Mouse (Mus musculus): ENCODE results near the gene Spin1. TPM values are rescaled to one million over a fixed set of nuclear protein-coding genes. Genes with fewer than 3 reads are reported as not detected.

Gene Spin1
- polyA plus RNA-seq (2014; fragmentation: Nextera tagmentation; extraction: Ambion mirVana), result 57.8 and 58.1 TPM in 2 replicates

DNA sequence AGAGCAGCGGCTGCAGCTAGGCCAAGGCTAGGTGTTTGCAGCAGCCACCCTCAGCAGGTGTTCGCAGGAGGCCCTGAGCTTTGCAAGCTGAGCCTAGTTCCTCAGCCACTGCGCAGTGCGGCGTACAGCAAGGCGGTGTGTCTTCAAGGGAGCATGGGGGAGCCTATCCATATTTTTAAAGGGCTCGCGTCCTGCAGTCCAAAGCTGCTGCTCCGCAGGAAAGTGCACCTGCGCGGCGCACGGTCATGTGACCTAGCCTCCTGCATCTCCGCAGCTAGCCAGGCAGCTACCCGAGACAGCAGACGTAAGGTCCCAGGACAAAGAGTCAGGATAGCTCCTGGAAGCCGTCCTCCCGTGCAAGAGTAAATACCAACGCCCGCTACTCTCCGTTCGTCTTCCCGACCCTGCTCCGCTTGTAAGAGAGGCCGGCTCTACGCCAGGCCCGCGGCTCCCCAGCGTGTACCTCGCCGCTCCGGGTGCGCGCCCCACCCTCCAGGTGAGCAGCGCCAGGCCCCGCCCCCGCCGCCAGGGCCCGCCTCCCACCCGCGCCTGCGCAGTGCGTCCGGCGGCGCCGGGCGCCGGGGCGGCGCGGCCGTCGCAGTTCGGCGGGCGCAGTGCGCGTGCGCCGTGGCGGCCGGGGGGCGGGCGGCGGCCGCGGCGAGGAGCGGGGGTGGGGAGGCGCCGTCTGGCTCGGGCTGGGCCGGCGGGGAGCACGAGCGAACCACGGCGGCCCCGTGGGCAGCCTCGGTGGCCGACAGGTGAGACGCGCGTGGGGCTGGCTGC lies at the start of gene Spin1:
Gene Spin1, plus strand, starts transcription at position 648 of the 783 bp plus-strand sequence.
- Histone ChIP-seq H3K4me3 (ENCODE audit: control insufficient read depth in 1 of 2, insufficient read depth in 1 of 2, low read depth in 1 of 2, low read length in 2 of 2) (peak within 1 kb of the TSS; percentile 92 to 97), H3K9ac (ENCODE audit: low read length) (peak within 1 kb of the TSS; percentile 95), H3K9me3 (ENCODE audit: control insufficient read depth, low read length) (peaks cover 3% of the 10 kb centered on the region; the same call in 1 of the 2 replicates), H3K27ac (replicated peaks in 1 of 2; ENCODE audit: control insufficient read depth in 1 of 2, insufficient read depth in 1 of 2, low read depth in 2 of 2, low read length in 2 of 2) (peak within 1 kb of the TSS; percentile 82 to 91), H3K4me1 (ENCODE audit: control insufficient read depth in 2 of 2, insufficient read depth in 2 of 2, low read length in 2 of 2) (peaks cover 12 to 14% of the 10 kb centered on the region in 2 experiments), H3K27me3 (ENCODE audit: control insufficient read depth, insufficient read depth, low read length) (no peaks in the 10 kb centered on the region), H3K4me2 (ENCODE audit: low read length) (peak within 1 kb of the TSS; percentile 98), H3K36me3 (ENCODE audit: control insufficient read depth, insufficient read depth, low read length) (no peaks in the 10 kb centered on the region)
- peak; percentile 82 for ATAC-seq (ENCODE audit: insufficient number of reproducible peaks, insufficient read depth, low FRiP score, low read depth)
- under 1% methylated on average over 59 of the region's 85 CpGs for WGBS

DNA sequence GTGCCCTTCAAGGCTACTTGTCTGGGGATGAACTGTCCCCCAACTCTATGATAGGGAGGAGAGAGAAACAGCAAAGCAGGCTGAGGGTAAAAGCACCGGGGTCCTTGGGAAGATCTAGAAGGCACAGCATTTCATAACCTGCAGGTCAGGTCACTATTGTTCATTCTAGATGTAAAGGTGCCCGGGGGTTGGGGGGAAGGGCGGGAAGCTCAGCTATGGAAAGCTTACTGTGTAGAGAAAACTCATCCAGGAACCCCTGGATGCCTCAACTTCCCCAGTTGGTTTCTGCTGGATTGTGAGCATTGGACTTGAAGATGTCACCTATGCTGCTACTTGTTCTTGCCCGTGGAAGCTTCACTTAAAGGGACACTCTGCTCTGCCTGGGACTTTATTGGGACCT lies 49.7 kb upstream of the Spin1 start:
- no peaks in the 10 kb centered on the region for H3K4me1 ChIP-seq (ENCODE audit: control insufficient read depth in 2 of 2, insufficient read depth in 2 of 2, low read length in 2 of 2)
- H3K27ac ChIP-seq (replicated peaks in 1 of 2; ENCODE audit: control insufficient read depth in 1 of 2, insufficient read depth in 1 of 2, low read depth in 2 of 2, low read length in 2 of 2), result no peak overlapping the region
- H3K4me2 ChIP-seq (ENCODE audit: low read length), result no peak overlapping the region
- ATAC-seq (ENCODE audit: insufficient number of reproducible peaks, insufficient read depth, low FRiP score, low read depth), result no peak
- H3K4me3 ChIP-seq (ENCODE audit: control insufficient read depth in 1 of 2, insufficient read depth in 1 of 2, low read depth in 1 of 2, low read length in 2 of 2), result no peak overlapping the region
- WGBS, result 84% methylated on average over 4 of the region's 4 CpGs
- no peak overlapping the region for H3K9ac ChIP-seq (ENCODE audit: low read length)
- H3K9me3 ChIP-seq (ENCODE audit: control insufficient read depth, low read length), result no peaks in the 10 kb centered on the region
- H3K36me3 ChIP-seq (ENCODE audit: control insufficient read depth, insufficient read depth, low read length), result no peaks in the 10 kb centered on the region
- H3K27me3 ChIP-seq (ENCODE audit: control insufficient read depth, insufficient read depth, low read length), result no peaks in the 10 kb centered on the region

DNA sequence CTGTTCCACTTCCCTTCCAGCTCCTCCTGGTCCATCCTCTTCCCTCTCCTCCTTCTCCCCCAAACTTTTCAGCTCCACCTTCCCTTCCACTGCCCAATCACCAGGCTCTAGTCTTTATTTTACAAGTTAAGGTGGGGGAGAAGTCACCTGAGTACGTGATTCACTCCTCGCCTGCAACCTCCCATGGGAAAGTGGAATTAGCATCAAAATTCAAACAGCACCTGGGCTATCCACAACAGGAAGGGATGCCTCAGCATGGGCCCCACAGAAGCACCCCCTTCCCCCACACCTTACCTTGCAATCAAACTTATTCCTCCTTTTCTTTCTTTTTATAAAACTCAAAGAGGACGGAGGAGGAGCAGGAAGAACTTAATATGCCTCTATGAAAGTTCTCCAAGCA lies 48.3 kb upstream of the Spin1 start:
- no peak for ATAC-seq (ENCODE audit: insufficient number of reproducible peaks, insufficient read depth, low FRiP score, low read depth)
- WGBS, result 78% methylated on average over 3 of the region's 3 CpGs
- no peaks in the 10 kb centered on the region for H3K27me3 ChIP-seq (ENCODE audit: control insufficient read depth, insufficient read depth, low read length)
- H3K9me3 ChIP-seq (ENCODE audit: control insufficient read depth, low read length), result no peaks in the 10 kb centered on the region
- H3K27ac ChIP-seq (replicated peaks in 1 of 2; ENCODE audit: control insufficient read depth in 1 of 2, insufficient read depth in 1 of 2, low read depth in 2 of 2, low read length in 2 of 2), result no peak overlapping the region
- H3K36me3 ChIP-seq (ENCODE audit: control insufficient read depth, insufficient read depth, low read length), result no peaks in the 10 kb centered on the region
- H3K4me2 ChIP-seq (ENCODE audit: low read length), result no peak overlapping the region
- no peaks in the 10 kb centered on the region for H3K4me1 ChIP-seq (ENCODE audit: control insufficient read depth in 2 of 2, insufficient read depth in 2 of 2, low read length in 2 of 2)
- no peak overlapping the region for H3K4me3 ChIP-seq (ENCODE audit: control insufficient read depth in 1 of 2, insufficient read depth in 1 of 2, low read depth in 1 of 2, low read length in 2 of 2)
- no peak overlapping the region for H3K9ac ChIP-seq (ENCODE audit: low read length)

GRCm38 (mm10) chr13:51063024-51063423 lies 37.7 kb upstream of the Spin1 start:
- no peak overlapping the region for H3K4me2 ChIP-seq (ENCODE audit: low read length)
- H3K36me3 ChIP-seq (ENCODE audit: control insufficient read depth, insufficient read depth, low read length), result no peaks in the 10 kb centered on the region
- H3K9ac ChIP-seq (ENCODE audit: low read length), result no peak overlapping the region
- H3K27me3 ChIP-seq (ENCODE audit: control insufficient read depth, insufficient read depth, low read length), result no peaks in the 10 kb centered on the region
- 38% methylated on average over 6 of the region's 6 CpGs for WGBS
- no peaks in the 10 kb centered on the region for H3K4me1 ChIP-seq (ENCODE audit: control insufficient read depth in 2 of 2, insufficient read depth in 2 of 2, low read length in 2 of 2)
- ATAC-seq (ENCODE audit: insufficient number of reproducible peaks, insufficient read depth, low FRiP score, low read depth), result no peak
- no peaks in the 10 kb centered on the region for H3K9me3 ChIP-seq (ENCODE audit: control insufficient read depth, low read length)
- H3K27ac ChIP-seq (replicated peaks in 1 of 2; ENCODE audit: control insufficient read depth in 1 of 2, insufficient read depth in 1 of 2, low read depth in 2 of 2, low read length in 2 of 2), result no peak overlapping the region
- no peak overlapping the region for H3K4me3 ChIP-seq (ENCODE audit: control insufficient read depth in 1 of 2, insufficient read depth in 1 of 2, low read depth in 1 of 2, low read length in 2 of 2)

- no peak overlapping the region for H3K4me3 ChIP-seq (ENCODE audit: control insufficient read depth in 1 of 2, insufficient read depth in 1 of 2, low read depth in 1 of 2, low read length in 2 of 2)
- H3K27ac ChIP-seq (replicated peaks in 1 of 2; ENCODE audit: control insufficient read depth in 1 of 2, insufficient read depth in 1 of 2, low read depth in 2 of 2, low read length in 2 of 2), result no peak overlapping the region
- no peaks in the 10 kb centered on the region for H3K27me3 ChIP-seq (ENCODE audit: control insufficient read depth, insufficient read depth, low read length)
- H3K4me2 ChIP-seq (ENCODE audit: low read length), result no peak overlapping the region
- H3K36me3 ChIP-seq (ENCODE audit: control insufficient read depth, insufficient read depth, low read length), result no peaks in the 10 kb centered on the region
- ATAC-seq (ENCODE audit: insufficient number of reproducible peaks, insufficient read depth, low FRiP score, low read depth), result no peak
- WGBS, result 74% methylated on average over 1 of the region's 1 CpGs
- no peaks in the 10 kb centered on the region for H3K9me3 ChIP-seq (ENCODE audit: control insufficient read depth, low read length)
- H3K4me1 ChIP-seq (ENCODE audit: control insufficient read depth in 2 of 2, insufficient read depth in 2 of 2, low read length in 2 of 2), result no peaks in the 10 kb centered on the region
- H3K9ac ChIP-seq (ENCODE audit: low read length), result no peak overlapping the region
Measured at GRCm38 (mm10) chr13:51063721-51064120, 37.0 kb upstream of the Spin1 start.

DNA sequence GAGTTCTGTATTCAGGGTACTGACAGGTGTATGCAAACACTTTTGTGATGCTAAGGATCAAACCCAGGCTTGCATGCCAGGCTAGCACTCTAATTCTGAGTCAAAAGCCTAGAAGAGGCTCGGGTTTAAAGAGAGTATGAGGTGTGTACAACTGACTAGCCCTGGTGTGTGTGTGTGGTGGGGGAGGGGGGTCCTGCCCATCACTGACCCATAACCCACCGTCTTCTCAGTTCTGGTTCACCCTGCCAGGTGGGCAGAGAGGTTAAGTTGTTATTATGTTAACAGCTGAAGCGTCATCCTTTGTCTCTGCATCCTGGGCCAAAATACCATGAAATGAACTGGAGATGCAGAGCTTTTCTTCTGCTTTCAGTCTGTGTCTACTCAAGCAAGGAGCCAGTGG lies 36.3 kb upstream of the Spin1 start:
- Histone ChIP-seq H3K27me3 (ENCODE audit: control insufficient read depth, insufficient read depth, low read length) (no peaks in the 10 kb centered on the region), H3K9ac (ENCODE audit: low read length) (no peak overlapping the region), H3K4me3 (ENCODE audit: control insufficient read depth in 1 of 2, insufficient read depth in 1 of 2, low read depth in 1 of 2, low read length in 2 of 2) (no peak overlapping the region), H3K4me2 (ENCODE audit: low read length) (no peak overlapping the region), H3K9me3 (ENCODE audit: control insufficient read depth, low read length) (no peaks in the 10 kb centered on the region), H3K27ac (replicated peaks in 1 of 2; ENCODE audit: control insufficient read depth in 1 of 2, insufficient read depth in 1 of 2, low read depth in 2 of 2, low read length in 2 of 2) (no peak overlapping the region), H3K36me3 (ENCODE audit: control insufficient read depth, insufficient read depth, low read length) (no peaks in the 10 kb centered on the region), H3K4me1 (ENCODE audit: control insufficient read depth in 2 of 2, insufficient read depth in 2 of 2, low read length in 2 of 2) (no peaks in the 10 kb centered on the region)
- no peak for ATAC-seq (ENCODE audit: insufficient number of reproducible peaks, insufficient read depth, low FRiP score, low read depth)
- WGBS, result 79% methylated on average over 3 of the region's 3 CpGs

- Histone ChIP-seq H3K4me2 (ENCODE audit: low read length) (no peak overlapping the region), H3K9ac (ENCODE audit: low read length) (no peak overlapping the region), H3K4me1 (ENCODE audit: control insufficient read depth in 2 of 2, insufficient read depth in 2 of 2, low read length in 2 of 2) (peaks cover 3 to 4% of the 10 kb centered on the region in 2 experiments; a peak in 3 of 4 replicates), H3K4me3 (ENCODE audit: control insufficient read depth in 1 of 2, insufficient read depth in 1 of 2, low read depth in 1 of 2, low read length in 2 of 2) (no peak overlapping the region), H3K9me3 (ENCODE audit: control insufficient read depth, low read length) (no peaks in the 10 kb centered on the region), H3K27me3 (ENCODE audit: control insufficient read depth, insufficient read depth, low read length) (no peaks in the 10 kb centered on the region), H3K36me3 (ENCODE audit: control insufficient read depth, insufficient read depth, low read length) (no peaks in the 10 kb centered on the region), H3K27ac (replicated peaks in 1 of 2; ENCODE audit: control insufficient read depth in 1 of 2, insufficient read depth in 1 of 2, low read depth in 2 of 2, low read length in 2 of 2) (no peak overlapping the region)
- 73% methylated on average over 11 of the region's 11 CpGs for WGBS
- ATAC-seq (ENCODE audit: insufficient number of reproducible peaks, insufficient read depth, low FRiP score, low read depth), result no peak
Measured at GRCm38 (mm10) chr13:51071063-51071680, 29.5 kb upstream of the Spin1 start.

Data from heart, embryonic 14.5 days (tissue).